Mouse (Mus musculus) left cerebral cortex, postnatal 36 days (tissue): ENCODE measurements around the gene Entr1. TPM values are rescaled to one million over a fixed set of nuclear protein-coding genes. Genes with fewer than 3 reads are reported as not detected.

Source experiments
- DNase-seq, 2 experiments: peaks; one replicate each; pipeline ENCODE4 v3.0.0; 2021 to 2022; ENCODE audit warnings: low spot score in 2 of 2, mixed read lengths in 1 of 2
- intact Hi-C: fragments of 180-260 bp; cut with DNase I; formaldehyde crosslinking; loops from one replicate; pipeline ENCODE4 v1.15.1; 2025
- total RNA-seq, 2 experiments: library from RNA; stranded (reverse); gene quantifications; 2 replicates each; pipeline ENCODE4 v1.2.3; 2021

Gene Entr1
- total RNA-seq, result 100 to 1,000 TPM; 138 to 162 TPM

DNA sequence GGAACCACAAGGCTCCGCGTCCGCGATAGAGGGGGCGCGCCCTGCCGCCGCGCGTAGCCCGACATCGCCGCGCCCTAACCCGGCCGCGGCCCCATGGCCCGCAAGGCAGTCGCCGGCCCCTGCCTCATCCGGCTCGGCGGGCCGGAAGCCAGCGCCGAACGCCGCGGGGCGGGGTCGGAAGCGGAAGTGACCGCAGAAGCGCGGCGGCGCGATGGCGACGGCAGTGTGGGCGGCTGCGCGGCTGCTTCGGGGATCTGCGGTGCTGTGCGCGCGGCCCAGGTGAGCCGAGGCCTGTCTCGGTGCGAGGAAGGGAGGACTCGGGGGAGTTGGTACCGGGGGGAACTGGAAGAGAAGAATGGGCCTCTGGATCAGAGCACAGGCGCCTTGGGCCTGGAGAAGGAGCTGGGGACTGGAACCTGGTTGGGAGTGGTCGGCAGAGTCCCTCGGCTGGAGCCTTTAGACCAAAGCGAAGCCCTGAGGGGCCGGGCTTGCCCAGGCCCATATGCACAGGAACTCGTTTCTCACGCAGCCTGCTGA is at the start of gene Entr1, which contains the start of gene Pmpca:
Gene Entr1, minus strand, starts transcription at position 163 of the 537 bp plus-strand sequence.
Gene Pmpca, plus strand, starts transcription at position 186 of the 537 bp plus-strand sequence.
- peak; percentile 84 to 90 for DNase-seq
- intact Hi-C loops, result loop anchor here (5.0 kb wide), 1 partner anchor 37 kb away; the partner anchor contains the start of gene Dnlz

DNA sequence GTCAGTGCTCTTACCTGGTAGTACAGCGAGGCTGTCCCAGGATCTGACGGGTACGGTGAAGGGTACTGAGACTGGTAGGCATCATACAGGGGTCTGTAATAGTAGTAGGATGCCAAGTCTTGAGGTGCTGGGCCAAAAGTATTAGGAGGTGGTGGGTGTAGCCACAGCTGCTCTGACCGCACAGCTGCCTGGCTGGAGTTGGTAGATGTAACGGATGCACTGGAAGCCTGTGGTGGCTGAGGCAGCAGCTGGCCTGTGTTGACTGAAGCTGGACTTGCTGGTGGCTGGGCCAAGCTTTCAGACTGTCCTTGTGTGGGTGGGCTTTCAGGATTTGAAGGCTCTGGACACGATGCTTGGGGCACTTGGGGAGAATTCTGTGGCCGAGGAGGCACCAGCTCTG is 49.3 kb upstream of the Entr1 start:
- intact Hi-C loops, result no loop called here
- no peak for DNase-seq

DNA sequence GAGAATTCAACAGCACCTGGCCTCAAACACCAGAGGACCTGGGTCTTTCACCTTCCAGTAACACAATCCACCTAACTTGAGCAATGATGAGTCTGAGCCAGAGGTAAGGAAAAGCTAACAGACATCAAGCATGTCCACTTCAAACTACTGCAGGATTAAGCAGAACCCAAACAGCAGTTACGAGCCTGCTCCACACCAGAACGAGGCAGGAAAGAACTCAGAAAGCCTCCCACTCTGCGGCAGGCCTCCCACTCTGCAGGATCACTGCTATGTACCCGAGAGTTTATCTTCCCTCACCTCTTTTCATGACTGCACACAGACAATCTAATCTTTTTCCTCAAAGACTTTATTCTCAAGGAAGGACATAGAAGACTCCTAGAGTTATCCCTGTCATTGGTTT is 48.1 kb upstream of the Entr1 start:
- DNase-seq, result peak; percentile 44 to 46
- intact Hi-C loops, result no loop called here

DNA sequence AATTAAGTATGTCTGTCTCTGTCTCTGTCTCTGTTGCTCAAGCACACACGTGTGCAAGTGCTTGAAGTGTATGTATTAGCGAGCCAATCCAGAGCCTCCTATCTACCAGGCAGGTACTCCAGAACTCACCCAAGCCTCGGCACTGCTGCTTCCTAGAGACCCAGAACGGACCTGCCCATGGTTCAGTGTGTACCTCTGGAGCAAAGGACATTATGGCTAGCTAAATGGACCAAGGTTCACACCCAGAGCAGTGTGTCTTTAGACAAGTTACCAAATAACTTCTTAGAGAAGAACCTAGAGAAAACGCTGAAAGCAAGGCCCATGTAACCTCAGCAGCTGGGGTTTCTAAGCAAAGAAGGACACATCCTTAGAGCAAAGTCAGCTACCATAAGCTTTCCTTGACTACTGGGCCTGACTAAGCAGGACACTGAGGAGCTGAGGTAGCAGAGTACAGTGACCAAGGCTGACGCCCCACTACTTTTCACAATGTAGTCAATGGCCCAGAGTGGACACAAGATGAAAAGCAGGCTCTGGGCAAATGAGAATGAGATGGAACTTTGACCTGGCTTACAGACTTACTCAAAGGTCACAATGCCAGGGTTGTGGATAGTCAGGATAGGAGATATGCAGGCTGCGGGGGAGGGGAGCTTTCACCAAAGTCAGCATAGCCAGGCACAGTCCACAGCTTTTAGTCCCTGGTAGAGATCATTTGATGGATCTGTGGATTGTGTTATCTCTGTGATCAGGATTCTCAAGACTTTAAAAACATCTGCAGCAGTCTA is 45.9 kb upstream of the Entr1 start:
- no peak for DNase-seq
- intact Hi-C loops, result no loop called here

DNA sequence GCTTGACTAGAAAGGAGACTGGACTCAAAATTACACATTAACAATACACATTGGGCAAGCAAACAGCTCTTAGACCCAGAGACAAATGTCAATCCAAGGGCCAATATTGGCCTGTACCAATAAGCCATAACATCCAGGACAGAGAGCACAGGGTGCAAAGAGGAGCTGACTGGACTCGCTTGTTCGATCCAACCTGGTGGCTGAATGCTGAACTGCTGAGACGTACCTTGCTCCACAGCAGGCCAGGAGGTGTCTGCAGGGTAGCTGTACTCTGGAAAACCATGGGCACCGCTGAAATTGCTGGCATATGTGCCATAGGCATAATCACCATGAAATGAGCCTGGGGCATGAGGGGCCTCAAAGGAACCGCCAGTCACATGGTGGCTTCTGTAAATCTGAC is 40.7 kb upstream of the Entr1 start:
- no peak for DNase-seq
- intact Hi-C loops, result no loop called here

DNA sequence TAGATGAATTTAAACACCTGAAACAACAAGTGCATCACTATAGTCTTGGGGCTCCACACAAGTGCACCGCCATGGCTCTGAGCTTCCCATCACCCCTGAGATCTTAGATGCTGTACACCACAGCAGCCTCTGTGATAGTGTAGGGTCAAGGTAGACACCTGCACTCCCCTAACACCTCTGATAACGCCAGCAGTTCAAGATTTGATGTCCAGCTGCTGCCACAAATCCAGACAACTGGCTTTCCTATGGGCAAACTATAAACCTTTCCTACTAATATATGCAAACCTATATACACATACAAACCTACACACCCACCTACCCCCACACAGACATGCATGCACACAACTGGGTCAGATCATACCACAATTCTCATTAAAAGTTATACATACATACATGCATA is 35.4 kb upstream of the Entr1 start:
- intact Hi-C loops, result no loop called here
- no peak for DNase-seq

DNA sequence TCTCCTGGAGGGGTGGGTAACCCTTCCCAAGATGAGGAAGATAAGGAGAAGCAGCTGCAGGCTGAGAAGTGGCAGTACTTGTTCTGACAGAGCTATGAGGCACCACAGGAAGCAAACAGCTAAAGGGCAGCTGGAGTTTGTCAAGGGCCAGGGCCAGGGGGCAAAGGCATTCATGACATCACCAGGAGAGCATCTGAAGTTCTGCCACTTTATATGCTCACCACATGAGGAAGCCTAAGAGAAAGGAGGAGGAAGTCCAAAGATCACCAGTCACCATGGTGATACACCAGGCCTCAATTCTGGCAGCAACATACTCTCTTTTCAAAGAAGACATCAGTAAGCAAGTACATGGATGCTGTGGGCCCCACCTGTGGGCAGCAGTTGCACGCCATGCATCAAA is 34.0 kb upstream of the Entr1 start:
- intact Hi-C loops, result no loop called here
- no peak for DNase-seq

DNA sequence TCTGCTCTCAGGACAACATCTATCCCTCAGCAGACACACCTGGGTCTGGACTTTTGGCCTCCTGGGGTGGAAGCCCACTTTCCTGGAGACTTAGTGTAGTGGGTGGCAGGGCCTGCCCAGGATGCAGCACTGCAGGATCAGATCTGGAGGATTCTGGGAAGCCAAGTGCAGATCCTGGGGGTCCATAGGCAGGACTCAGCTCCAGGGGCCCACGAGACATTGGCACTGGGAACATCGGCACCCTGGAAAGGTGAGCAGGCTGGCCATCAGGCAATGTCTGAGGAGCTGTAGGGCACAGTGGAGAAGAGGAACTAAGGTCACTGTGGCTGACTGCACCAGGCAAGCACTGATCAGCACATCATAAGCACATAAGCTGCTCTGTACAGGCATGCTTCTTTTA is 32.9 kb upstream of the Entr1 start:
- no peak for DNase-seq
- intact Hi-C loops, result no loop called here

DNA sequence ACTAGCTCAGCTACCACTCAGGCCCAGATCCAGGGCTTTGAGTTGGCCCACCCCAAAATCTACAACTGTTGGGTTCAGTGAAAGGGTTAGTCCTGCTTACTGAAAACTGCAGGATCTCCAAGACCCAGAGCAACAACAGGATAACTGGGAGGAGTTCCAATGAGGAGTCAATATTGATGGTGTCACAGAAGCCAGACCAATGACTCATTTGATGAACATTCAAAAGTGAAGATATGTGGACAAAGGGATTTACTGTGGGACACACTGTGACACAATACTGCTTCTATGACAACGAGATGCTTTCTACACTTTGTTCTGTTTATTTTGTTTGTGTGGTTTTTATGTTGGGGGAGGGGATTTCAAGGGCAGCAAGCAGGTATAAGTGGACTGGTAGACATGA is 29.0 kb upstream of the Entr1 start:
- DNase-seq, result no peak
- intact Hi-C loops, result no loop called here

DNA sequence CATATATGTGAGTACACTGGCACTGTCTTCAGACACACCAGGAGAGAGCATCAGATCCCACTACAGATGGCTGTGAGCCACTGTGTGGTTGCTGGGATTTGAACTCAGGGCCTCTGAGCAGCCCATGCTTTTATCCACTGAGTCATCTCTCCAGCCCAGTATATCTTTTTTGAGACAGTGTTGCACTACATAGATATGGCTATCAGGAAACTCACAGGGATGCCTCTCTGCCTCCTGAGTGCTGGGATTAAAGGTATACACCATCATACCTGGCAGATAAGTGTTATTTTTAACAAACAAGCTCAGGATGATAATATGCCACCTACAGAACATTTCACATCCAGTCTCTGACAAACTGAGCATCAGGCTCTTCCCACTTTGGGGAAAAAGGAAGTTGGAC is 27.9 kb upstream of the Entr1 start:
- DNase-seq, result no peak
- intact Hi-C loops, result no loop called here

DNA sequence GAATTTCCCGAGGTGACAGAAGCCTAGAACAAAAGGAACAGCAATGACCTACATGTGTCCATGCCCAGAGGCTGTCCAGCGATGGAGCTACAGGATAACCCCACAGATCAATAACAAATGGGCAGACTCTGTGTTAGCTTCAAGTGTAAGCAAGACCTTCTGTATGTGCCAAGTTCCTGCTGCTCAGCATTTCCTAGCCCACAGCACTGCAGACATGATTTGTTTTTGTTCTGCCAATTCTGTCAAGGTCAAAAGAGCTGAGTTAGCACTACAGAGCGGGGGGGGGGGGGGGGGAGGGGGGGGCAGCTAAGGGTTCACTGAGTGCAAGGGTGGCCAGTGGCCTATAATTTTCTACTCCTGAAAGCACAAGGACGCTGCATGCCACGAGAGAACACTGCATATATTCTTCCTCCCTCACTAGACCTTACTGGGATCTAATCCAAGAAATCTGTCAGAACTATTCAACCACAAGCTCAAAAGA is 21.9 kb upstream of the Entr1 start:
- intact Hi-C loops, result no loop called here
- DNase-seq, result peak in 1 of 2 experiments; percentile 29

DNA sequence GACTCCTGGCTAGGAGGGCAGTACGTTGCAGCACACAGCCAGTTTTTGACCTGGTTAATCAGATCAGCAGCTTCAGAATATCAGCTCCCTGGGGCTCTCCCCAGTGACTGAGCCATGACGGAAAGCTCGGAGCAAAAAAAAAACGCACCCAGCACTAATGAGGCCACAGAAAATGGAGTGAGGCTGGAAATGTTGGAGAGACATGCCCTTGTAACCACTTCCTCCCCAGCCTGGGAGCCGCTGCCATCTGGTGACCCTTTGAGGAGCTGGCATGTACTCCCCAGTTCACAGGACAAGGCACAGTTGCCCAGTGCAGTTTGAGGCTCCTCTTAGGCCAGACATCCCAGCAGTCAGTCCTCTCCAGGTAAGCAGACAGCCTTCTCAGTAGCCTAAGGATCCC is 21.0 kb upstream of the Entr1 start:
- no peak for DNase-seq
- intact Hi-C loops, result no loop called here

DNA sequence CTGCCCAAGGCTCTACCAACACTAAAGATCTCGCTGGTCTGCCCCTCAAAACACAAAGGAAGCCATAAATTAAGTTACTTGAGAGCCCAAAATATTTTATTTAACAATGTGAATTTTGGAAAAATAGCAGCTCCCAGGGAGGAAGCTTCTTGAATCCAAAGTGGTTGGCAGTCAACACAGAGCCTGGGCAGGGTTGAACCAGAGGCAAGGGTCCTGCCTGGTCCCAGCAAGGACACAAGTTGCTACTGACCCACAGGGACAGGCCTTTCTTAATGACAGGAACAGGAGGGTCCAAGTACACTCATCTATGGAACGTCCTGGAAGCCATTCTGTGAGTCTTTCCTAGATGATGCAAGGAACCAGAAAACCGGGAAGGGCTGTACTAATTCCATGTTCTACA is 20.2 kb upstream of the Entr1 start:
- intact Hi-C loops, result no loop called here
- no peak for DNase-seq

DNA sequence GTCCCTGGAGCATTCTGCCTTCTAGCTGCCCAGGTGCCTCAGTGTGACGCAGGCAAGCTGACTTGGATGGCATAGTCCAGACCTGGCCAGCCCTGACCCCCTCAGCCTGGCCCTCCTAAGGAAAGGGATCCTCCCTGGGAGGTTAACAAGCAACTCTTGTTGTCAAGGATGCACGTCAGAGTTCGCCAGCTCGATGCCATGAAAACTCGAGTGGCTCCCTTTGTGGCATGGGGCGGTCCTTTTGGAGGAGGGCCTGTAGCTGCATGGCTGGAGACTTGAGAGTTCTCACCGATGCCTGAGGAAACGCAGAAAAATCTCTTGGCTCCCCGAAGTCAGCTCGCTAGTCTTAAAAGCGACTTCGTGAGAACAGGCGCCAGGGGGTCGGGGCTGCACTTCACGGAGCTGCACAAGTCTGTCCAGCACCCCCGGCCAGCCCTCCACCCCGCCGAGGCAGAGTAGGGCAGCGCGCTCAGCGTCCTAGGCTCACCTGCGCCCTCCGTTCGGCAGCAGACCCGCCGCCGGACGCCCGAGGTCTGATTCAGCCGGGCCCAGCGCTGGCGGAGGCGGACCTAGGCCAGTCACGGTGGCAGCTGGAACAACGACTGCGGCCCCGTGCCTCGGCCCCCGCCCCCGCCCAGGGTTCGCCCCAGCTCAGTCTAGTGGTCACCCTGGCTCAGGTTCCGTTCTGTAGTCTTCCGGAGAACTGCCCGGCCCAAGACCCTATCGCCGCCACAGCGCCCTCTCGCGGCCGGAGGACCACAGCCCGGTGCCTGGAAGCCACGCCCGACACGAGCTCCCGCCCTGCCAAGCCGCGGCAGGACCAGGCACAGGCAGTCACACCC is 19.6 kb upstream of the Entr1 start, which contains the start of gene Inpp5e:
Gene Inpp5e, minus strand, starts transcription at position 689 of the 842 bp plus-strand sequence.
- intact Hi-C loops, result no loop called here
- peak; percentile 98 to 99 for DNase-seq

DNA sequence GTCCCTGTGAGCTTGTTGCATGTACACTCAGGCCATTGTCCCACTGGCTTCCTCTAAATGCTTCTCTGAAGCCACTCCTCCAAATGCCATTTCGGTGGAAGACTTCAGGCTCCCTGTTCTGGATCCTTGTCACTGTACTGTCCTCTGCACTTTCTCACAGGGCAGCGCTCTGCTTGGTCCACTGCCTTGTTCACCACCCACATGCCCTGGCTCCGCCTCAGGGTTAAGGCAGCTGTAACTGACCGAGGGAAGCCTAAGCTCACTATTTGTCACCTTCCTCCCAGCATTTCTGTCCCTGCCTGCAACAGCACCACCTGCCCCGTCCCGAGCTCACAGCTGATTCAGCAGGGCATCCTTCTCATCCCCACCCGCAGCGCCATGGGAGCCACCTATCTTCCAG is 14.2 kb upstream of the Entr1 start:
- no peak for DNase-seq
- intact Hi-C loops, result no loop called here

DNA sequence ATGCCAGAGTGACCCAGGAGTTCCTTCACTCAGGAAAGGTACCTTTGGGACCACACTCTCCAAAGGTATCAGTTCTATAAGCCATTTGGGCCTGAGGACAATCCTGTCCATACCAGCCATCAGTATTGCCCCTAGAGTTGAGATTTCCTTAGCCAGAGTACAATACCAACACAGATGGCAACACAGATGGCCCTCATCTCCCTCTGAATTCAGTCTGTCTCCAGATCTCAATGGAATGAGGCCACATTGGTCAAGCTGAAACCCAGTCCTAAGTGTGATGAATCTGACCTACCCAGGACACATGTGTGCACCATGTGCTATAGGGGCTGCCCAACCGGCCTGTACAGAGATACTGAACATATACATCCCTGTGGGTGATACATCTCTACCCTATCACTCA is 13.1 kb upstream of the Entr1 start:
- intact Hi-C loops, result no loop called here
- no peak for DNase-seq

DNA sequence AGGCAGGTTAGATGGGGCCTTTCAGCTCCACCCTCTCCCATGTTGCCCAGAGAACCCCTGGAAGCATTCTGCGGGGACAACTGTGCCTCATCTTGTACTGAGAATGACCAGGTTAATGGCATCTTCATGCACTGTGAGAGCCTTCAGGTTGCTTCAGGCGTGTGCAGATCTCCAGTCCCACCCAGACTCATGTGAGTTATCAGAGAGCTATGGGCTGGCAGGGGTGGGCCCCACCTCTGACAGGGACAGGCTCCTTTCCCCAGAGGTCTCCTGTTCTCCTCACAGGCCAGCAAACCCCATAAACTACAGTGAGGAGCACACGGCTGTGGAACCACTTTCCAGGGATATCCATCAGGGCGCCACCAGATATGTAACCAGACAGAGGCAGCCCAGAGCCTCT is 11.9 kb upstream of the Entr1 start:
- DNase-seq, result no peak
- intact Hi-C loops, result no loop called here

DNA sequence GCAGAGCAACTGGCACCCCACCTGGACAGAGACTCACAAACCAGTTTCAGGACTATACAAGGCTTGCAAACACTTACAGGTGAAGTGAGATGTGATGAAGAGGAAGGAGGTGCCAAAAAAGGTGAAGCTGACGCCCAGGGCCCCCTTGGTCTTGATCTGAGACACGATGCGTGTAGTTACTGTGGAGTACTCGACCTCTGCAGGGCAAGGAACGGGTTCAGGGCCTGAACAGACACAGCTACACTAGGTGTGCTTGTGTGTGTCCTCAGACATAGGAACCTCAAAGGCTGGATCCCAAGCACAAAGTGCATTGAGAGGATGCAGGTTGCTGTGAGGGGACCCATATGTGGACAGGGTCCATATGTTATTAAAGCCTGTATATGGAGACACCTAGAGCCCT is 11.2 kb upstream of the Entr1 start:
- no peak for DNase-seq
- intact Hi-C loops, result no loop called here

DNA sequence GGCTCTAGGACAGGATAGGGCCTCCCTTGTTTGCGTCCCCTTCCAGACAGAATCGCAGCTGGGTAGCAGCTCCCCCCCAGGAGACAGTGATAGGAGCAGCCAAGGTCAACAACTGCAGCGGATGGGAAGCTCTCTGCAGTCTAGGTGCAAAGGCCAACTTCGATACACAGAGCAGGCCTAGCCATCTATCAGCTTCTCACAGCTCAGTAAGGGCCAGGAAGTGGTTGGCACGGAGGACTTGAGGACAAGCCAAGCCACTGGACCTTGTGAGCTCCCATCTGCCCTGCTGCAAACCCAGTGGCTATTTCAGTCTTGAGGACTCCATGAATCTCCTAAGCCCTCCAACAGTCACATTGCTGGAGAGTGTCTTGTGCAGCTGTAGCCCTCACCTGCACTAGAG is 10.5 kb upstream of the Entr1 start:
- intact Hi-C loops, result no loop called here
- DNase-seq, result no peak

DNA sequence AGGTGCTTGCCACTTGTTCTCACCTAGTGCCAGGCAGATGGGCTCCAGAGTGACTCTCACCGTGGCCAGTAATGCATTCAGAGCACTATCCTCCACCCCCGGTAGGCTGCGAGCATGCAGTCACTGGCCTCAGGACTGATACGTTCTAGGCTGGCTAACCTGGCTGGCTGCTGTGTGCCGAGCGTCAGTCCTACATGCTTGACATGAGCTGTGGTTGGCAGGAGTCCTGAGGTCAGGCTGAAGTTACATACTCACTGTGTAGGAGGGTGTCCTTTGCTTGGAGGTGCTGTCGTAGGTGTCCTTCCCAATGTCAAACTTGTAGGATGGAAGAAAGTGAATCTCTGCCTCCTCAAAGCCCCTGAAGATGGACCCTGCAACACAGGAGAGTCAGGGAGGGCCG is 9.9 kb upstream of the Entr1 start:
- intact Hi-C loops, result no loop called here
- DNase-seq, result no peak
